8 mouse cellular contexts compared by ENCODE assay signal in genomic region chr8:34546815-34547214, GRCm38 (mm10).
DNase-seq lines count a peak whose midpoint lies in the region; ATAC-seq and TF ChIP-seq lines count a peak whose summit lies in the region.
"Had no signal": no experiment of that assay in that cellular context is flagged by ENCODE, and none has a peak within 500 bp of the region (broad histone marks: within the 10 kb centered on the region; RNA-seq: fewer than 3 reads in every experiment).

No protein-coding gene starts in this region.

- H3K9me3 ChIP-seq in hindbrain, embryonic 13.5 days, result no peaks in the 10 kb centered on the region

- DNase-seq in thymus, adult 2 months, result peak; percentile 25
- DNase-seq in thymus, adult 18-20 months, result no peak
- no peak for DNase-seq in ovary, postnatal 14 days (ENCODE audit: low spot score)
- no peak for DNase-seq in testis, postnatal 14 days (ENCODE audit: low spot score)
- no peak for DNase-seq in natural killer cell, adult 2 months (ENCODE audit: low spot score in 2 of 2)
- DNase-seq: heart, adult 2 months had no signal

- WGBS in thymus, adult 2 months, result 12% methylated on average over 11 of the region's 11 CpGs
- 17% methylated on average over 11 of the region's 11 CpGs for WGBS in hindbrain, embryonic 13.5 days

- H3K4me3 ChIP-seq in thymus, adult 2 months (ENCODE audit: control insufficient read depth, insufficient read depth, low read length), result peak overlapping the region; percentile 3; the same call in 1 of the 2 replicates
- H3K4me3 ChIP-seq in hindbrain, embryonic 13.5 days, result no peak overlapping the region
- H3K4me3 ChIP-seq: heart, adult 2 months had no signal

- 0 out of 2 replicates have a peak overlapping the region, but pooled peaks have one; percentile 26 for H3K4me2 ChIP-seq in hindbrain, embryonic 13.5 days

- no peak for TF ChIP-seq POLR2A in thymus, adult 2 months (IDR thresholded peaks at IDR 0.05; ENCODE audit: control insufficient read depth, extremely low read depth, insufficient read depth, low read length, poor library complexity)

- H3K27me3 ChIP-seq in thymus, adult 2 months (ENCODE audit: control insufficient read depth, insufficient read depth, low read length), result no peaks in the 10 kb centered on the region
- H3K27me3 ChIP-seq in hindbrain, embryonic 13.5 days, result 0 out of 2 replicates have a peak, but pooled peaks cover 2% of the 10 kb centered on the region

- H3K27ac ChIP-seq in thymus, adult 2 months (ENCODE audit: control insufficient read depth, insufficient read depth, low read length), result no peak overlapping the region; the same call in 1 of the 2 replicates
- no peak overlapping the region for H3K27ac ChIP-seq in hindbrain, embryonic 13.5 days
- H3K27ac ChIP-seq: heart, adult 2 months had no signal

- H3K36me3 ChIP-seq in thymus, adult 2 months (ENCODE audit: control insufficient read depth, insufficient read depth, low read length), result no peaks in the 10 kb centered on the region
- no peaks in the 10 kb centered on the region for H3K36me3 ChIP-seq in hindbrain, embryonic 13.5 days

- no peak for ATAC-seq in hindbrain, embryonic 13.5 days (ENCODE audit: low FRiP score)
- peak; percentile 44; the same call in 1 of the 2 replicates for ATAC-seq in megakaryocyte progenitor cell, adult 5-6 weeks (replicated peaks; ENCODE audit: poor library complexity)

- H3K9ac ChIP-seq in hindbrain, embryonic 13.5 days, result no peak overlapping the region

- H3K4me1 ChIP-seq in thymus, adult 2 months (replicated peaks; ENCODE audit: control insufficient read depth, insufficient read depth, low read length), result peaks cover 8% of the 10 kb centered on the region
- peaks cover 5% of the 10 kb centered on the region; the same call in 1 of the 2 replicates for H3K4me1 ChIP-seq in hindbrain, embryonic 13.5 days (replicated peaks)

- TF ChIP-seq CTCF in thymus, adult 2 months (IDR thresholded peaks at IDR 0.05; ENCODE audit: borderline replicate concordance, control insufficient read depth, extremely low read depth, insufficient read depth, low read length, poor library complexity), result no peak
